Mouse (Mus musculus): Measurements from ENCODE around the gene Olfr1254. TPM values are rescaled to one million over a fixed set of nuclear protein-coding genes. Genes with fewer than 3 reads are reported as not detected.

The Olfr1254 gene
- polyA plus RNA-seq (2012; rRNA removed): not detected in 2 replicates

DNA sequence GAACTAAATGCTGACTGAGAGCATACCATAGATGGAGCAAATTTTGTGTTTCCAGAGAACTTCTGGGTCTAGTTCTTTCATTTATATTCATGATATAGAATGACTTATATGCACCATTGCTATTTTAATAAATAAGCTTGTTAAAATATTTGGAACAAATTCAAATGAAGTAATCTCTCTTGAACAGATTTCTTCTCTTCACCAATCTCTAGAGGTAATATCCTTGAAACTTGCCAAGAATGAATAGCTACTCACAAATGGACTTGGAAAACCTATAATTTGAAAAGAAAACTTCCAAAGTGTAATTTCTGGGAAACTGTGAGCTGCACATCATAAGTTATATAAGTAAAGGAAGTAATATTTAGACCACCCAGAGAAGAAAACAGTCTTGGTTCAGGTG lies at the start of gene Olfr1254:
Olfr1254 (minus strand) TSS at position 101 of the 400 bp plus-strand sequence.
- H3K4me1 ChIP-seq (ENCODE audit: control insufficient read depth, insufficient read depth, insufficient read length, low read length): no peaks in the 10 kb centered on the region
- H3K4me3 ChIP-seq (ENCODE audit: low read depth, low read length): no peak within 1 kb of the TSS
- no peak within 1 kb of the TSS for H3K27ac ChIP-seq (ENCODE audit: insufficient read depth, low read depth, low read length)
- no peaks in the 10 kb centered on the region for H3K36me3 ChIP-seq (ENCODE audit: control insufficient read depth, insufficient read depth, low read length)
- no peaks in the 10 kb centered on the region for H3K27me3 ChIP-seq (ENCODE audit: control insufficient read depth, insufficient read depth, low read length)
- TF ChIP-seq CTCF (IDR thresholded peaks at IDR 0.05; ENCODE audit: extremely low read depth, insufficient read length, insufficient replicate concordance, low read depth, low read length) (no peak), POLR2A (IDR thresholded peaks at IDR 0.05; ENCODE audit: low read depth, low read length) (no peak)

DNA sequence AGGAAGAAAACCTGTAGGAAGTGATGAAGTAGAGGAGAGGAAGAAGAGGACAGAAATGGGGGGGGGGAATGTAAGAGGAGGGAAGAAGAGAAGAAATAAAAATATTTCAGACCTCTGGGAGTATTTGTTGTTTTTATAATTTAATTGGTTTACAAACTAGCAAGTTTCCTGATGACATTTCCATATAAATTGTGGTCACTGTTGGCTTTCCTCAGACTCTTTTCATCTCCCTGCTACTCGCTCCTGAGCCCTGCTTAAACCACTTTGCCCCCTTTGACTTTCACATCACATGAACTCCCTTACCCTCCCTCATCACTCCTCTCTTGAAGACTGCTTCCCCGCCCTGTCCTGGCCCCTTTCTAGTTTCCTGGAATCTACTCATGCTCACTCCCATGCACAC lies 48.0 kb upstream of the Olfr1254 start, which contains the start of gene Olfr1256:
Olfr1256 (minus strand) TSS at position 101 of the 400 bp plus-strand sequence.
- Histone ChIP-seq H3K4me3 (ENCODE audit: low read depth, low read length) (no peak within 1 kb of the TSS), H3K27ac (ENCODE audit: insufficient read depth, low read depth, low read length) (no peak within 1 kb of the TSS), H3K36me3 (ENCODE audit: control insufficient read depth, insufficient read depth, low read length) (no peaks in the 10 kb centered on the region), H3K27me3 (ENCODE audit: control insufficient read depth, insufficient read depth, low read length) (no peaks in the 10 kb centered on the region), H3K4me1 (ENCODE audit: control insufficient read depth, insufficient read depth, insufficient read length, low read length) (no peaks in the 10 kb centered on the region)
- TF ChIP-seq POLR2A (IDR thresholded peaks at IDR 0.05; ENCODE audit: low read depth, low read length): no peak
- no peak for TF ChIP-seq CTCF (IDR thresholded peaks at IDR 0.05; ENCODE audit: extremely low read depth, insufficient read length, insufficient replicate concordance, low read depth, low read length)
- WGBS: 57% methylated on average over 2 of the region's 2 CpGs

DNA sequence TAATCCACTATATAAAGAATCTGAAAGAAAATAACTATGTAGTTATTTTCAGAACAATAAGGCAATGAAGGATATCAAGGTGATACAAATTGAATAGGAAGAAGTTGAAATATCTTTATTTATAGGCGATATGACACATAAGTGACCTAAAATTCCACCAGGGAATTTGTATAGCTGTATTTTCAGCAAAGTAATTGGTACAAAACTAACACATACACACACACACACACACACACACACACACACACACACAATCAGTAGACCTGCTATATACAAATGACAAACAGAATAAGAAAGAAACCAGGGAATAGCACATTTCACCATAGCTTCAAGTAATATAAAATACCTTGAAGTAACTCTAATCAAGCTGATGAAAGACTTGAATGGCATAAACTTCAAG lies 26.8 kb upstream of the Olfr1254 start:
- TF ChIP-seq CTCF (IDR thresholded peaks at IDR 0.05; ENCODE audit: extremely low read depth, insufficient read length, insufficient replicate concordance, low read depth, low read length) (no peak), POLR2A (IDR thresholded peaks at IDR 0.05; ENCODE audit: low read depth, low read length) (no peak)
- Histone ChIP-seq H3K4me3 (ENCODE audit: low read depth, low read length) (no peak overlapping the region), H3K36me3 (ENCODE audit: control insufficient read depth, insufficient read depth, low read length) (no peaks in the 10 kb centered on the region), H3K4me1 (ENCODE audit: control insufficient read depth, insufficient read depth, insufficient read length, low read length) (no peaks in the 10 kb centered on the region), H3K27ac (ENCODE audit: insufficient read depth, low read depth, low read length) (no peak overlapping the region), H3K27me3 (ENCODE audit: control insufficient read depth, insufficient read depth, low read length) (no peaks in the 10 kb centered on the region)
- WGBS: 86% methylated on average over 1 of the region's 1 CpGs

DNA sequence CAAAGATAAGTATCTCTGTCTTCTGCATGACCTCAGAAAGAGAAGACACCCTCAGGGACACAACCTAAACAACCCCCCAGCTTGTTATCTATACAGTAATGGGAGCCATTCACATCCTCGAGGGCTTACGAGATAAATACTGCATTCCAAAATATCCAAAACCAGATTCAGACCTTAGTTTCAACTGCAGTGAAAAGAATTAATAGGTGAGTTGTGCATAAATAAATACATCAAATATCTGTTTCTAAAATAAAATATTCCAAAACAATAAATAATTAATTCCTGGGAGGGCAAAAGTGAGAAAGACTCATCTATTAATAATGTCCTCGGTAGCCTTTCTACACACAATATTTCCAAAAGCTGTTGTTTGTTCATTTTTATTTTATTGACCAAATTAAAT lies 18.3 kb upstream of the Olfr1254 start, which contains the start of gene Olfr1255:
Olfr1255 (plus strand) TSS at position 301 of the 400 bp plus-strand sequence.
- no peaks in the 10 kb centered on the region for H3K36me3 ChIP-seq (ENCODE audit: control insufficient read depth, insufficient read depth, low read length)
- H3K4me1 ChIP-seq (ENCODE audit: control insufficient read depth, insufficient read depth, insufficient read length, low read length): no peaks in the 10 kb centered on the region
- TF ChIP-seq CTCF (IDR thresholded peaks at IDR 0.05; ENCODE audit: extremely low read depth, insufficient read length, insufficient replicate concordance, low read depth, low read length): no peak
- TF ChIP-seq POLR2A (IDR thresholded peaks at IDR 0.05; ENCODE audit: low read depth, low read length): no peak
- WGBS: 87% methylated on average over 3 of the region's 3 CpGs
- no peak within 1 kb of the TSS for H3K4me3 ChIP-seq (ENCODE audit: low read depth, low read length)
- H3K27ac ChIP-seq (ENCODE audit: insufficient read depth, low read depth, low read length): no peak within 1 kb of the TSS
- H3K27me3 ChIP-seq (ENCODE audit: control insufficient read depth, insufficient read depth, low read length): no peaks in the 10 kb centered on the region

DNA sequence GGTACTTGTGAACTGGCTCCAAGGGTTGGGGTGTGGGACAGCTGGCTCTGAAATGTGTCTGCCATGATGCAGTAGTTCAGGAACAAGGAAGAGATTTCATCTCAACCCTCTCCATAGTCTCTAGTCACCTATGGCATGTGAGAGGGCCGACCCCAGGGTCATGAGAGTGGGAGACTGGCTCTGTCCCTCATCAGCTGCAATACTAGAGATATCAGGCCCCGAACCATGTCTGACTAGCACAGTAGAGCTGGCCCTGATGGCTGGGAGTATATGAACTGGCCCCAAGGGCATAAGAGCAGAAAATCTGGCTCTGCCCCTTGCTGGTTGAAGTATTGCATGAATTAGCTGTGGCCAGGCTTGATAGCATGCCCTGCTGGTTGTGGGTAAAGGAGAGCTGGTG lies 17.3 kb upstream of the Olfr1254 start:
- 67% methylated on average over 2 of the region's 2 CpGs for WGBS
- H3K27ac ChIP-seq (ENCODE audit: insufficient read depth, low read depth, low read length): no peak overlapping the region
- no peak for TF ChIP-seq POLR2A (IDR thresholded peaks at IDR 0.05; ENCODE audit: low read depth, low read length)
- TF ChIP-seq CTCF (IDR thresholded peaks at IDR 0.05; ENCODE audit: extremely low read depth, insufficient read length, insufficient replicate concordance, low read depth, low read length): no peak
- H3K27me3 ChIP-seq (ENCODE audit: control insufficient read depth, insufficient read depth, low read length): no peaks in the 10 kb centered on the region
- no peaks in the 10 kb centered on the region for H3K4me1 ChIP-seq (ENCODE audit: control insufficient read depth, insufficient read depth, insufficient read length, low read length)
- no peaks in the 10 kb centered on the region for H3K36me3 ChIP-seq (ENCODE audit: control insufficient read depth, insufficient read depth, low read length)
- H3K4me3 ChIP-seq (ENCODE audit: low read depth, low read length): no peak overlapping the region

DNA sequence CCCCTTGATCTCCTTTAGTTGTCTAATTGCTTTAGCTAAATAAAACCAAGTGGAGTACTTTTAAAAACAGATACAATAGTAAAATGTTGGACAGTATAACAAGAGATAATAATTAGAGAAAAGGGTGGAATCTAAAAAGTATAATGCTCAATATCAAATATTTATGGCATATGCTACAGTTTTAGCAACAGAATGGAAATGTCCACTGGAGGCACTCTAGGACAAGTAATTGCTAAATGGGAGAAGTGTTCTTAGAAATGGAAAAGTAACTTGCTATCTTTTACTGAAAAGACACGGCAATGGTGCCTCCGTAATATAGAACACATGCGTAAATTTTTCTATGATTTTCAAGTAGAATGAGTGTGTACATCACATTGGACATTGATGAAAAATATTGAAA lies 6.2 kb upstream of the Olfr1254 start:
- H3K27me3 ChIP-seq (ENCODE audit: control insufficient read depth, insufficient read depth, low read length): no peaks in the 10 kb centered on the region
- TF ChIP-seq POLR2A (IDR thresholded peaks at IDR 0.05; ENCODE audit: low read depth, low read length) (no peak), CTCF (IDR thresholded peaks at IDR 0.05; ENCODE audit: extremely low read depth, insufficient read length, insufficient replicate concordance, low read depth, low read length) (no peak)
- H3K27ac ChIP-seq (ENCODE audit: insufficient read depth, low read depth, low read length): no peak overlapping the region
- 90% methylated on average over 3 of the region's 3 CpGs for WGBS
- no peaks in the 10 kb centered on the region for H3K4me1 ChIP-seq (ENCODE audit: control insufficient read depth, insufficient read depth, insufficient read length, low read length)
- H3K36me3 ChIP-seq (ENCODE audit: control insufficient read depth, insufficient read depth, low read length): no peaks in the 10 kb centered on the region
- H3K4me3 ChIP-seq (ENCODE audit: low read depth, low read length): no peak overlapping the region

DNA sequence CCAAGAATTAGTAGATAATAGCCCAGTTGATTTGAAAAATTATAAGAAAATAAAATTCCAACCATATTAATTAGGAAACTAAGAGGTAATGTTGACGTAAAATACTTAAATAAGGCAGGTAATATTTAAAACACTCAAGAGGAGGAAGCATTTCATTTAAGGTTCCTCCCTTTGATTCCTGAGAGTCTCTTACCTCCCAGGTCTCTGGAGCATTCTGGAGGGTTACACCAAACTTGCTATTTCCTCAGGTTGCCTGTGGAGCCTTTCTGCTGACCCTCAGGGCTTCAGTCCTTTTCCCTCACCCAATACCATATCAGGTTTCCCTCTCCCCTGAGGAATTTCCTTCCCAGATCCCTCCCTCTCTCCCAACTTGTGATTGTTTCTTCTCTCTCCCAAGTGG lies 36.4 kb downstream of the Olfr1254 start, which contains the start of gene Olfr1253:
Olfr1253 (minus strand) TSS at position 101 of the 400 bp plus-strand sequence.
- no peaks in the 10 kb centered on the region for H3K27me3 ChIP-seq (ENCODE audit: control insufficient read depth, insufficient read depth, low read length)
- TF ChIP-seq CTCF (IDR thresholded peaks at IDR 0.05; ENCODE audit: extremely low read depth, insufficient read length, insufficient replicate concordance, low read depth, low read length) (no peak), POLR2A (IDR thresholded peaks at IDR 0.05; ENCODE audit: low read depth, low read length) (no peak)
- no peak within 1 kb of the TSS for H3K27ac ChIP-seq (ENCODE audit: insufficient read depth, low read depth, low read length)
- 92% methylated on average over 1 of the region's 1 CpGs for WGBS
- H3K36me3 ChIP-seq (ENCODE audit: control insufficient read depth, insufficient read depth, low read length): no peaks in the 10 kb centered on the region
- H3K4me1 ChIP-seq (ENCODE audit: control insufficient read depth, insufficient read depth, insufficient read length, low read length): no peaks in the 10 kb centered on the region
- H3K4me3 ChIP-seq (ENCODE audit: low read depth, low read length): no peak within 1 kb of the TSS

Other genes starting within 250 kb of the Olfr1254 start
- not detected in 2 replicates for gene Olfr1245, start 215.2 kb downstream of the Olfr1254 start, polyA plus RNA-seq (2012; rRNA removed)
- gene Olfr1246, start 200.5 kb downstream of the Olfr1254 start, polyA plus RNA-seq (2012; rRNA removed): not detected in 2 replicates
- not detected in 2 replicates for gene Olfr1247, start 179.5 kb downstream of the Olfr1254 start, polyA plus RNA-seq (2012; rRNA removed)
- gene Olfr1248, start 175.4 kb downstream of the Olfr1254 start, polyA plus RNA-seq (2012; rRNA removed): not detected in 2 replicates
- gene Olfr1249, start 158.6 kb downstream of the Olfr1254 start, polyA plus RNA-seq (2012; rRNA removed): not detected in 2 replicates
- not detected in 2 replicates for gene Olfr1250, start 132.2 kb downstream of the Olfr1254 start, polyA plus RNA-seq (2012; rRNA removed)
- gene Olfr1251, start 121.7 kb downstream of the Olfr1254 start, polyA plus RNA-seq (2012; rRNA removed): not detected in 2 replicates
- gene Olfr1252, start 68.6 kb downstream of the Olfr1254 start, polyA plus RNA-seq (2012; rRNA removed): not detected in 2 replicates
- not detected in 2 replicates for gene Olfr1253, start 36.5 kb downstream of the Olfr1254 start, polyA plus RNA-seq (2012; rRNA removed)
- not detected in 2 replicates for gene Olfr1255, start 18.4 kb upstream of the Olfr1254 start, polyA plus RNA-seq (2012; rRNA removed)
- gene Olfr1256, start 47.9 kb upstream of the Olfr1254 start, polyA plus RNA-seq (2012; rRNA removed): not detected in 2 replicates
- gene Olfr48, start 54.6 kb upstream of the Olfr1254 start, polyA plus RNA-seq (2012; rRNA removed): not detected in 2 replicates
- gene Olfr1257, start 84.8 kb upstream of the Olfr1254 start, polyA plus RNA-seq (2012; rRNA removed): not detected in 2 replicates
- gene Olfr1258, start 133.7 kb upstream of the Olfr1254 start, polyA plus RNA-seq (2012; rRNA removed): not detected in 2 replicates
- 0.18 TPM in 1 of 2 replicates, not detected in the other for gene Olfr1259, start 155.0 kb upstream of the Olfr1254 start, polyA plus RNA-seq (2012; rRNA removed)
- not detected in 2 replicates for gene Olfr1260, start 180.7 kb upstream of the Olfr1254 start, polyA plus RNA-seq (2012; rRNA removed)
- gene Olfr1261, start 197.6 kb upstream of the Olfr1254 start, polyA plus RNA-seq (2012; rRNA removed): not detected in 2 replicates
- not detected in 2 replicates for gene Olfr1262, start 206.5 kb upstream of the Olfr1254 start, polyA plus RNA-seq (2012; rRNA removed)
- gene Olfr1263, start 218.5 kb upstream of the Olfr1254 start, polyA plus RNA-seq (2012; rRNA removed): not detected in 2 replicates
- not detected in 2 replicates for gene Olfr1264, start 232.0 kb upstream of the Olfr1254 start, polyA plus RNA-seq (2012; rRNA removed)
- not detected in 2 replicates for gene Olfr1265, start 241.7 kb upstream of the Olfr1254 start, polyA plus RNA-seq (2012; rRNA removed)

Measured in small intestine, adult 2 months (tissue).